Mouse (Mus musculus) hematopoietic stem cell, adult 5-6 weeks (primary cell): ENCODE data around the gene Gm2888. TPM values are rescaled to one million over a fixed set of nuclear protein-coding genes. Genes with fewer than 3 reads are reported as not detected.
"Not testable (repeated sequence)": the region's sequence is repeated elsewhere in the genome, so short reads cannot be mapped to it uniquely, and the experiment has no call there.

Experiments
- ATAC-seq, 2 experiments: fragments of 125-278 bp in 1 of 2; replicated peaks in 1 of 2; 2 replicates each; pipeline ENCODE4 v1.8.0; 2016 to 2017; ENCODE audit warnings: inconsistent platforms in 2 of 2, mild to moderate bottlenecking in 2 of 2, moderate number of reproducible peaks in 2 of 2, low read depth in 1 of 2, moderate TSS enrichment in 1 of 2; ENCODE audit not compliant: low FRiP score in 2 of 2, poor library complexity in 2 of 2, severe bottlenecking in 2 of 2, insufficient read depth in 1 of 2, low TSS enrichment in 1 of 2
- total RNA-seq: library from RNA; stranded (forward); fragments of 172-1452, 232-1000 nt; gene quantifications from 2 replicates; pipeline ENCODE4 v1.2.3, GENCODE M21; 2017

Gm2888 gene
- not detected in 2 replicates for total RNA-seq

DNA sequence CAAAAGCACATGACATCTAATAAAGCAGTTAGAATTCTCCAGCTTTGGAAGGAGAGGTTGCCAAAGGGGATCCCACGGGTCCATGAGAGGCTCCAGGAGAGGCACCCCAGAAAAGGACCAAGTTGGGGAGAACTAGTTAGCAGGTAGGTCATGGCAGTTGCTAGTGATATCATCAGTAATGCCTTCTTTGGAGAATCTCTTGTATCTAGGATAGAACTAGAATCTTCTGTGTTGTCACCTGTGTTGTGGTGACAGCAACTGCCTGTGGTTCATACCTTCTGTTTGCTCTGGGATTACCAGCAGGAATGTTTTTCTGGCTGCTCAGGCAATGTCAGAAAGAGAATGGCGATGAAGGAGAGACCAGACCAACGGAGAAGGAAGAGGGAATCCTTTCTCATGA lies at the start of gene Gm2888:
Gene Gm2888, plus strand, starts transcription at position 301 of the 400 bp plus-strand sequence.
- not testable (repeated sequence) for ATAC-seq

DNA sequence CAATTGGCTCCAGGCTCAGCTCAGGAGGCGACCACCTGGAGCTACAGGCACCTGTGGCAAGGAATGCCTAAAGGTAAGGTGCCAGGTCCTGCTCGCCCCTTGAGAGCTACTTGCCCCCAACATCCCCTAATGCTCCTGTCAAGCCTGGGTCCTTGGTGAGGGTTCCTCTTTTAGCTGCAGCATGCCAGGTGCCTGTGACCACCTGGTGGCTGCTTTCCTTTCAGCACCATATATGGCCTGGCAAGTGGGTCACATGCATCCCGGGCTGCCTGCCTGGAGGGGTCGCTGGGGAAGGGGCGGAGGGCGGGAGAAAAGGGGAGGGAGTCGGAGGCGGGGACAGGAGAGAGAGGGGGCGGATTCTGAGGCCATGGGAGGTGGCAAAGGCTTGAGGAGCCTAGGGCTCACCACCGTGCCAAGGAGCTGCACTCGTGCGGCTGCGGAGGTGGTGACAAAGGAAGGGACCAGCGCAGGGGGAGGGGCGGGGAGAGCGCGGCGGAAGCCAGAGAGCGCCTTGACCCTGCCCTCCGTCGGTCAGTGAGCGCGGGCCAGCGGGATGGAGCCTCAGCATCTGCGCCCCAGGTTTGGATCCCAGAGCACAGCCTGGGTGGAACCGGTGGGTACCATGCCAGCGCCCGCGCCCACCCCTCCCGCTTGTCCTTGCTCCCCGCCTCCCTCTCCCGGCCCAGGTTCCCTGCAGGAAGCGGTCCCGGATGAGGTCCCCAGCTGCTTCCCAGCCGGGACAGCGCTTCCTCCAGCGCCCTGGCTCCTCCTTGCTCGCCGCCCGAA lies 19.1 kb downstream of the Gm2888 start, which contains the start of gene Gm2897:
Gene Gm2897, plus strand, starts transcription at position 559 of the 786 bp plus-strand sequence.
- ATAC-seq: not testable (repeated sequence)

DNA sequence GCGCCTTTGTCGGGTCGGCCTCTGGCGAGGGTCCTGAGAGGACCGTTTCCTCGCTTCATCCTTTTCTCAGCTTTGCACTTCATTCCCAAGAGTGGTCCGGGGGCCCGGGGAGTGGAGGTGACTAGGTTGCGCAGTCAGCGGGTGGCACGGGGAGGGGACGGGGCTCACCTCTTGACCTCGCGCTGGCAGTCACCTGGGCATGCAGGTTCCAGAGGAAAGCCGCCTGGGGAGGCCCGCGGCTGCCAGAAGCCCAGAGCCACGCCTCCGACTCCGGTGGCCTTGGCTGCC lies 19.7 kb downstream of the Gm2888 start:
- not testable (repeated sequence) for ATAC-seq

DNA sequence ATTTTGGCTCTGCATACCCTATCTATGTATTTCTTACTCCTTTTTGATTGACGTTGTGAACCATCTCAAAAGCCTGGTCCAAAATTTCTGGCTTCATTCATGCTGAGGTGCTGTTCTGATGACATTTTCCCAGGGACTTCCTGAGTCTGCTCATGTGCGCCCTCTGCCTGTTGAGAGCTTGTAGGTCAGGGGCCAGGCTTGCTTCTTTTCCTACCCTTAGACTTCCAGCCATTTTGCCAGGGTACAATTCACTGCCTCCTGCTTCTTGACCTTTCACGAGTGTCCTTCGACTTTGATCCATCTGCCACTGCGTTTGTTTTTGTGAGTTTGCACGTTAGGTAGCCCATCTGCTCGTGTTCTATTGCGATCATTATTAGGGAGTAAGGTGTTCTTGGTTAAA lies 20.3 kb downstream of the Gm2888 start:
- ATAC-seq: not testable (repeated sequence)

Other genes starting within 250 kb of the Gm2888 start
- 0.45 and 0.81 TPM in 2 replicates for gene Gm2897, start 19.3 kb downstream of the Gm2888 start, total RNA-seq
- not detected in 2 replicates for gene Gm10340, start 104.0 kb downstream of the Gm2888 start, total RNA-seq
- not detected in 2 replicates for gene Gm5795, start 158.3 kb downstream of the Gm2888 start, total RNA-seq
- gene D830030K20Rik, start 178.5 kb downstream of the Gm2888 start, total RNA-seq: not detected in 2 replicates